ENCODE assay signal across 10 mouse cellular contexts in the genomic region with DNA sequence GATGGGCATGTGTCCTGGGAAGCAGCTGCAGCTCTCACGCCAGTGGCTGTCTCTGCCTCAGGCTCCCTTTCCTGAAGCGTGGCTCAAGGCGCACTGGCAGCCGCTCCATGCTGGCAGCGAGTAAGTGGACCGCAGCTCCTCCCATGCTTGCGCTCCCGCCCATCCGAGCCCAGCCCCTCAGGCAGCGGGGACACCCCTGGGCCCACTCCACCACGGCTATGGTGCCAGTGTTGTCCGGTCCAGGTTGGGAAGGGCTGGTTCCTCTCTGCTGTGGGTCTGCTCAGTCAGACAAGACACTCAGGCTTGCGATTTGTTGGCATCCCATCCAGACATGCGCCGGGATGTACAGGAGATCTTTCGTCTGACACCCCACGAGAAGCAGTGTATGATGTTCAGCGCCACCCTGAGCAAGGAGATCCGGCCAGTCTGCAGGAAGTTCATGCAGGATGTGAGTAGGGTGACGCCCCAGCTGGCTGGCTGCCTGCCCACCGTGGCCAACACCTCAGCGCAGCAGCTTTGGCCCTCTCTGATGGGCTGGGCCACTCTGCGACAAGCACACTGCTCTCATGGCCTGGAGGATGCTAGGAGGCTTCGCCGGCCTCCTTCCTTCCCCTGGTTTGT. TPM values are rescaled to one million over a fixed set of nuclear protein-coding genes. Genes with fewer than 3 reads are reported as not detected.
DNase-seq lines count a peak whose midpoint lies in the region; ATAC-seq lines count a peak whose summit lies in the region.
"Had no signal": no experiment of that assay in that cellular context is flagged by ENCODE, and none has a peak within 500 bp of the region (broad histone marks: within the 10 kb centered on the region; RNA-seq: fewer than 3 reads in every experiment).

No protein-coding gene starts in this region.

- H3K4me3 ChIP-seq in midbrain, embryonic 10.5 days = peak overlapping the region; percentile 0; the same call in 1 of the 2 replicates
- no peak overlapping the region for H3K4me3 ChIP-seq in midbrain, embryonic 13.5 days (replicated peaks)
- no peak overlapping the region for H3K4me3 ChIP-seq in heart, embryonic 13.5 days
- H3K4me3 ChIP-seq in intestine, embryonic 16.5 days (ENCODE audit: low read length) = no peak overlapping the region
- H3K4me3 ChIP-seq: forebrain, embryonic 10.5 days had no signal

- H3K27me3 ChIP-seq in midbrain, embryonic 10.5 days (ENCODE audit: low read depth, poor library complexity, severe bottlenecking) = no peaks in the 10 kb centered on the region
- H3K27me3 ChIP-seq in midbrain, embryonic 13.5 days = no peaks in the 10 kb centered on the region
- no peaks in the 10 kb centered on the region for H3K27me3 ChIP-seq in heart, embryonic 13.5 days (replicated peaks)
- H3K27me3 ChIP-seq in intestine, embryonic 16.5 days (replicated peaks; ENCODE audit: control insufficient read depth, insufficient read depth, low read length) = no peaks in the 10 kb centered on the region

- H3K4me1 ChIP-seq in midbrain, embryonic 10.5 days = peaks cover 10% of the 10 kb centered on the region
- H3K4me1 ChIP-seq in midbrain, embryonic 13.5 days (replicated peaks) = peaks cover 10% of the 10 kb centered on the region
- peaks cover 20% of the 10 kb centered on the region for H3K4me1 ChIP-seq in heart, embryonic 13.5 days
- H3K4me1 ChIP-seq in intestine, embryonic 16.5 days (ENCODE audit: control insufficient read depth, insufficient read depth, low read length) = peaks cover 7% of the 10 kb centered on the region

- H3K4me2 ChIP-seq in midbrain, embryonic 13.5 days (replicated peaks) = no peak overlapping the region
- no peak overlapping the region for H3K4me2 ChIP-seq in heart, embryonic 13.5 days
- no peak overlapping the region for H3K4me2 ChIP-seq in intestine, embryonic 16.5 days (ENCODE audit: low read depth, low read length)

- no peak overlapping the region for H3K9ac ChIP-seq in midbrain, embryonic 13.5 days (replicated peaks)
- no peak overlapping the region for H3K9ac ChIP-seq in heart, embryonic 13.5 days
- H3K9ac ChIP-seq in intestine, embryonic 16.5 days (ENCODE audit: low read depth, low read length) = no peak overlapping the region

- no peak for DNase-seq in midbrain, embryonic 10.5 days (ENCODE audit: low spot score)
- DNase-seq in kidney, postnatal 4 days = peak; percentile 71 to 82
- DNase-seq in embryo, embryonic 11 days = no peak
- no peak for DNase-seq in left cerebral cortex, postnatal 14 days (ENCODE audit: low spot score in 2 of 2)
- DNase-seq: cerebellum, adult 8-10 months had no signal

- 92% methylated on average over 25 of the region's 25 CpGs for WGBS in midbrain, embryonic 10.5 days
- 94% methylated on average over 25 of the region's 25 CpGs for WGBS in midbrain, embryonic 13.5 days
- WGBS in heart, embryonic 13.5 days = 79% methylated on average over 25 of the region's 25 CpGs
- 84% methylated on average over 25 of the region's 25 CpGs for WGBS in intestine, embryonic 16.5 days

- no peak for ATAC-seq in midbrain, embryonic 13.5 days
- no peak for ATAC-seq in heart, embryonic 13.5 days (ENCODE audit: extremely low read depth, insufficient number of reproducible peaks, low FRiP score, low TSS enrichment)
- no peak for ATAC-seq in intestine, embryonic 16.5 days
- no peak for ATAC-seq in frontal cortex, adult (ENCODE audit: low TSS enrichment)

- no peaks in the 10 kb centered on the region for H3K9me3 ChIP-seq in midbrain, embryonic 10.5 days (replicated peaks)
- H3K9me3 ChIP-seq in midbrain, embryonic 13.5 days = no peaks in the 10 kb centered on the region
- no peaks in the 10 kb centered on the region for H3K9me3 ChIP-seq in heart, embryonic 13.5 days
- H3K9me3 ChIP-seq in intestine, embryonic 16.5 days (ENCODE audit: control insufficient read depth, low read length) = no peaks in the 10 kb centered on the region
- H3K9me3 ChIP-seq: forebrain, embryonic 10.5 days had no signal

- peaks cover 76% of the 10 kb centered on the region for H3K36me3 ChIP-seq in midbrain, embryonic 10.5 days
- peaks cover 75% of the 10 kb centered on the region for H3K36me3 ChIP-seq in midbrain, embryonic 13.5 days
- peaks cover 76% of the 10 kb centered on the region for H3K36me3 ChIP-seq in heart, embryonic 13.5 days
- peaks cover 45% of the 10 kb centered on the region for H3K36me3 ChIP-seq in intestine, embryonic 16.5 days (ENCODE audit: control insufficient read depth, insufficient read depth, low read length)

- intact Hi-C loops in left cerebral cortex, postnatal 14 days (cut with DNase I) = loop anchor here (5.0 kb wide), 2 partner anchors 176 to 236 kb away; partner anchors contain the start of genes Asf1b and Gm10644

- H3K27ac ChIP-seq in midbrain, embryonic 10.5 days (replicated peaks) = no peak overlapping the region
- H3K27ac ChIP-seq in midbrain, embryonic 13.5 days = no peak overlapping the region
- H3K27ac ChIP-seq in heart, embryonic 13.5 days (replicated peaks) = peak overlapping the region; percentile 32; the same call in 1 of the 2 replicates
- H3K27ac ChIP-seq in intestine, embryonic 16.5 days (ENCODE audit: low read length) = no peak overlapping the region
- H3K27ac ChIP-seq: forebrain, embryonic 10.5 days had no signal

RNA-seq across cellular contexts. Expression of gene Ddx39, which starts 6.5 kb away (rescaled TPM):
- 314 and 357 TPM in 2 replicates for polyA plus RNA-seq in midbrain, embryonic 10.5 days (2016; fragmentation: Nextera tagmentation; extraction: Ambion mirVana)
- polyA plus RNA-seq in midbrain, embryonic 13.5 days (2015; fragmentation: Nextera tagmentation; extraction: Ambion mirVana) = 154 and 155 TPM in 2 replicates
- 133 and 152 TPM in 2 replicates for polyA plus RNA-seq in heart, embryonic 13.5 days (2015; fragmentation: Nextera tagmentation; extraction: Ambion mirVana)
- 10 to 100 TPM; 18.4 to 19.7 TPM for total RNA-seq in left cerebral cortex, postnatal 14 days (2021)
- polyA plus RNA-seq in intestine, embryonic 16.5 days (2015; fragmentation: Nextera tagmentation; extraction: Ambion mirVana) = 204 and 224 TPM in 2 replicates

RNA-seq across cellular contexts. Expression of gene Adgre5, which starts 19.6 kb away (rescaled TPM):
- 8.0 and 13.4 TPM in 2 replicates for polyA plus RNA-seq in midbrain, embryonic 10.5 days (2016; fragmentation: Nextera tagmentation; extraction: Ambion mirVana)
- polyA plus RNA-seq in midbrain, embryonic 13.5 days (2015; fragmentation: Nextera tagmentation; extraction: Ambion mirVana) = 8.6 and 8.7 TPM in 2 replicates
- polyA plus RNA-seq in heart, embryonic 13.5 days (2015; fragmentation: Nextera tagmentation; extraction: Ambion mirVana) = 25.0 and 28.4 TPM in 2 replicates
- 10 to 100 TPM; 11.2 to 11.8 TPM for total RNA-seq in left cerebral cortex, postnatal 14 days (2021)
- 39.5 TPM in 2 replicates for polyA plus RNA-seq in intestine, embryonic 16.5 days (2015; fragmentation: Nextera tagmentation; extraction: Ambion mirVana)

RNA-seq across cellular contexts. Expression of gene Pkn1, which starts 22.5 kb away (rescaled TPM):
- polyA plus RNA-seq in midbrain, embryonic 10.5 days (2016; fragmentation: Nextera tagmentation; extraction: Ambion mirVana) = 22.8 and 27.0 TPM in 2 replicates
- polyA plus RNA-seq in midbrain, embryonic 13.5 days (2015; fragmentation: Nextera tagmentation; extraction: Ambion mirVana) = 22.7 and 23.3 TPM in 2 replicates
- 19.5 and 20.0 TPM in 2 replicates for polyA plus RNA-seq in heart, embryonic 13.5 days (2015; fragmentation: Nextera tagmentation; extraction: Ambion mirVana)
- 10 to 100 TPM; 63.8 to 74.1 TPM for total RNA-seq in left cerebral cortex, postnatal 14 days (2021)
- polyA plus RNA-seq in intestine, embryonic 16.5 days (2015; fragmentation: Nextera tagmentation; extraction: Ambion mirVana) = 19.9 and 29.6 TPM in 2 replicates

RNA-seq across cellular contexts. Expression of gene Ptger1, which starts 55.0 kb away (rescaled TPM):
- 0.29 and 0.38 TPM in 2 replicates for polyA plus RNA-seq in midbrain, embryonic 10.5 days (2016; fragmentation: Nextera tagmentation; extraction: Ambion mirVana)
- 0.75 and 0.81 TPM in 2 replicates for polyA plus RNA-seq in midbrain, embryonic 13.5 days (2015; fragmentation: Nextera tagmentation; extraction: Ambion mirVana)
- 0.35 and 0.41 TPM in 2 replicates for polyA plus RNA-seq in heart, embryonic 13.5 days (2015; fragmentation: Nextera tagmentation; extraction: Ambion mirVana)
- 1 to 10 TPM; 1.4 to 1.5 TPM for total RNA-seq in left cerebral cortex, postnatal 14 days (2021)
- 1.2 and 1.5 TPM in 2 replicates for polyA plus RNA-seq in intestine, embryonic 16.5 days (2015; fragmentation: Nextera tagmentation; extraction: Ambion mirVana)

Comparison
In these comparisons a context has a peak if more than half of its experiments do, and no peak if none do; other contexts are left out.
1. DNase-seq: peak in kidney, postnatal 4 days (2 of 2); none in midbrain, embryonic 10.5 days (single experiment), embryo, embryonic 11 days (single experiment) and left cerebral cortex, postnatal 14 days (0 of 2).